Mouse (Mus musculus) liver, adult 2 months (tissue): ENCODE data around the gene Cul1.

ENCODE experiments used
- CTCF ChIP-seq: fragments of 200-500 bp; IDR thresholded peaks from 2 replicates; pipeline ENCODE4 v1.5.1; 2011; ENCODE audit warnings: low read depth, low read length, control low read depth
- POLR2A ChIP-seq: fragments of 200-500 bp; IDR thresholded peaks from 2 replicates; pipeline ENCODE4 v1.6.1; 2011; ENCODE audit warnings: low read length, control low read depth; ENCODE audit not compliant: insufficient read depth; ENCODE audit errors: extremely low read depth

DNA sequence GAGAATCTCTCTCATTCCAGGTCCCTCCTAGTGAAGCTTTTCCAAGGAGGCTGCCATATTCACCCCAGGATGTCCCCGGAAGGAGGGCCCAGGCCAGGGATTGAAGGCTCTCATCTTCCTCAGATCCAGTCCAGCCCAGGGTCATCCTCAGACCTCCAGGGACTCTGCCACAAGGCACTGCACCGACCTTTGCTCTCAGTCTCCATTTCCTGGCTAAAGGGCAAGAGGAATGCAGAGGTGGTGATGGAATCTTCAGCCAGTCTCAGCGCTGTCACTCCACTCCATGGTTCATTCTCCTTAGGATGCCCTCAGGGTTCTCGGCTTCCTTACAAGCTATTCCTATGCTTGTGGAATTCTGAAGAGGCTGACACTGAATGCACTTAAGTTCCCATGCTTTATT lies 73.2 kb downstream of the Cul1 start:
- TF ChIP-seq POLR2A = no peak
- TF ChIP-seq CTCF = no peak
